Mouse (Mus musculus): ENCODE data around the gene Tc2n. TPM values are rescaled to one million over a fixed set of nuclear protein-coding genes. Genes with fewer than 3 reads are reported as not detected.
"Not testable (repeated sequence)": the region's sequence is repeated elsewhere in the genome, so short reads cannot be mapped to it uniquely, and the experiment has no call there.

Tc2n gene
- polyA plus RNA-seq, 1 experiment from 2014 or later, result 0.37 TPM

DNA sequence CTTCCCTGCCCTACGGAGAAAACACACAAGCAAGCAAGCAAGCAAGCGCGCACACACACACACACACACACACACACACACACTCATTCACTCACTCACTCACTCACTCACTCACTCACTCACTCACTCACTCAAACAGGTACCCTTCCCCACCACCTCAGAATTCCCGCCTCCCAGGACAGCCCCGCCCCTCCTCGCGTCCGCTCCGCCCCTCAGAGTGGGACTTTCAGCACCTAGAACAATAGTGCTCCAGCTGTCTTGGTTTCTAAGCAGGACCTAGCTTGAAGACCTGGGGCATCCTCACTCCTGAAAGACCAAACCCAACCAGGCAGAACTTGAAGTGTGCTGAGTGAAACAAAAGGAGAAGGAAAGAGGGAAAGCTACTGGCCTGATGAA lies 430 bp upstream of the Tc2n start:
- Histone ChIP-seq H3K4me2 (peak overlapping the region; percentile 98), H3K9ac (peak overlapping the region; percentile 69), H3K4me1 (no peaks in the 10 kb centered on the region), H3K4me3 (peak overlapping the region; percentile 78), H3K9me3 (no peaks in the 10 kb centered on the region), H3K27me3 (replicated peaks) (peaks cover 29% of the 10 kb centered on the region), H3K36me3 (no peaks in the 10 kb centered on the region), H3K27ac (replicated peaks) (no peak overlapping the region)
- ATAC-seq (ENCODE audit: extremely low read depth, insufficient number of reproducible peaks, low FRiP score, low TSS enrichment), result peak; percentile 46
- under 1% methylated on average over 9 of the region's 9 CpGs for WGBS

DNA sequence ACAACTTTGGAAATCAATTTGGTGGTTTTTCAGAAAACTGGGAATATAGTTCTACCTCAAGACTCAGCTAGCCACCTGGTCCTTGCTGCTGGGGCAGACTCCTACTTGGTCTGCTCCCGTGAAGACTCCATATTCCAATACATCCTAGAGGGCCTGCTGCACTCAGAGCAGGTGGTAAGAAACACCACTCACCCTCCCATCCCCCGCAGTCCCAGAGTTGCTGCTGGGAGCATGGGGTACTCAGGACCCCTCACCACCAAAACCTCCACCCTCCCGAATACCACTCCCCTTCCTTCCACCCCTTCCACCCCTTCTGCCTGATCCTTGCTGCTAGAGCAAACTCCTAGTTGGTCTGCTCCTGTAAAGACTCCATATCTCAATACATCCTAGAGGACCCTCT lies 19.1 kb downstream of the Tc2n start:
- WGBS, result 81% methylated on average over 3 of the region's 3 CpGs
- no peaks in the 10 kb centered on the region for H3K36me3 ChIP-seq
- no peak for ATAC-seq (ENCODE audit: extremely low read depth, insufficient number of reproducible peaks, low FRiP score, low TSS enrichment)
- H3K9ac ChIP-seq, result no peak overlapping the region
- H3K9me3 ChIP-seq, result no peaks in the 10 kb centered on the region
- H3K4me1 ChIP-seq, result no peaks in the 10 kb centered on the region
- no peaks in the 10 kb centered on the region for H3K27me3 ChIP-seq (replicated peaks)
- H3K27ac ChIP-seq (replicated peaks), result no peak overlapping the region
- H3K4me2 ChIP-seq, result no peak overlapping the region
- no peak overlapping the region for H3K4me3 ChIP-seq

DNA sequence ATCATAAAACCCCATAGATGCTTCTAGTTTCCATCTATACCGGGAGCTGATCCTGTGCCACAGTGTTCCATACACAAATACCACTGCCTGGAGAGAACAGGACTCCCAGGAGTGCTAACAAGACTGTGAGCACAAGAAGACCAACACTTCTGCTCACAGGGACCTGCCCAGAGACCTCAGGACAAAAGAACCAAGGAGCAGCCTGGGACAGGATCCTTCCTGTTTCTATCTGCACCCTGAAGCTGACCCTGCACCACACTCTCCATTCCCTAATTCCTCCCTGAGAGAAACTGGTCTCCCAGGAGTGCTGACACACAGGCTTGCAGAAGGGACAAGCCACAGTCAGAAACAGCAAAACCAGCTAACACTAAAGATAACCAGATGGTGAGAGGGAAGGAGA lies 21.8 kb downstream of the Tc2n start:
- 72% methylated on average over 1 of the region's 1 CpGs for WGBS
- no peaks in the 10 kb centered on the region for H3K9me3 ChIP-seq
- no peak overlapping the region for H3K27ac ChIP-seq (replicated peaks)

GRCm38 (mm10) chr12:101680538-101680937 lies 37.8 kb downstream of the Tc2n start:
- H3K27ac ChIP-seq (replicated peaks), result no peak overlapping the region
- H3K9me3 ChIP-seq, result no peaks in the 10 kb centered on the region
- no peak for ATAC-seq (ENCODE audit: extremely low read depth, insufficient number of reproducible peaks, low FRiP score, low TSS enrichment)
- no peak overlapping the region for H3K4me3 ChIP-seq
- no peak overlapping the region for H3K4me2 ChIP-seq
- 71% methylated on average over 2 of the region's 2 CpGs for WGBS
- H3K9ac ChIP-seq, result no peak overlapping the region
- H3K4me1 ChIP-seq, result no peaks in the 10 kb centered on the region
- H3K27me3 ChIP-seq (replicated peaks), result no peaks in the 10 kb centered on the region
- no peaks in the 10 kb centered on the region for H3K36me3 ChIP-seq

More for the DNA sequence above, 21.8 kb downstream of the Tc2n start:
- Histone ChIP-seq H3K4me2 (no peak overlapping the region), H3K36me3 (no peaks in the 10 kb centered on the region), H3K9ac (no peak overlapping the region), H3K4me3 (no peak overlapping the region), H3K4me1 (no peaks in the 10 kb centered on the region), H3K27me3 (replicated peaks) (no peaks in the 10 kb centered on the region)
- no peak for ATAC-seq (ENCODE audit: extremely low read depth, insufficient number of reproducible peaks, low FRiP score, low TSS enrichment)

DNA sequence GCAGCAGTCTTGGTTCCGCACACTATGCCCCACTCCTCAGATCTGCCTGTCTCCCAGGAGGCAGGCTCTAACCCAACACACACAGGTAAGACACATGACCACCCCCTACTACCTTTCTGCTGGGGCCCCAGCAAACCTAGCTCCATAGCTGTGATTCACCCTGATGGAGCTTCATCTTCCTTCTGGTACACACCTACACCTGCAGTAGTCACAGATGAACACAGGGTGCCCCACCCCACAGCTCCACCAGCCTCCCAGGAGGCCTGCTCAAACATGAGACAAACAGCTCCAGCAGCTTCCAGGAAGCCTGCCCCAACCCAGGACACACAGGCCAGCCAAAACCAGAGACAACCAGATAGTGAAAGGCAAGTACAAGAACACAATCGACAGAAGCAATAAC lies 50.8 kb downstream of the Tc2n start:
- Histone ChIP-seq H3K27ac (replicated peaks) (no peak overlapping the region), H3K36me3 (no peaks in the 10 kb centered on the region), H3K4me3 (no peak overlapping the region), H3K4me2 (no peak overlapping the region), H3K9ac (no peak overlapping the region), H3K27me3 (replicated peaks) (no peaks in the 10 kb centered on the region), H3K4me1 (no peaks in the 10 kb centered on the region), H3K9me3 (no peaks in the 10 kb centered on the region)
- no peak for ATAC-seq (ENCODE audit: extremely low read depth, insufficient number of reproducible peaks, low FRiP score, low TSS enrichment)
- WGBS, result 66% methylated on average over 2 of the region's 2 CpGs

- Histone ChIP-seq H3K4me2 (no peak overlapping the region), H3K9ac (no peak overlapping the region), H3K36me3 (no peaks in the 10 kb centered on the region), H3K27ac (replicated peaks) (no peak overlapping the region), H3K9me3 (peaks cover 5% of the 10 kb centered on the region; the same call in 1 of the 2 replicates), H3K4me1 (no peaks in the 10 kb centered on the region), H3K4me3 (no peak overlapping the region), H3K27me3 (replicated peaks) (no peaks in the 10 kb centered on the region)
- 73% methylated on average over 1 of the region's 1 CpGs for WGBS
- ATAC-seq (ENCODE audit: extremely low read depth, insufficient number of reproducible peaks, low FRiP score, low TSS enrichment), result no peak
Observed at GRCm38 (mm10) chr12:101633137-101633536, 85.2 kb downstream of the Tc2n start.

- not testable (repeated sequence) for ATAC-seq (ENCODE audit: extremely low read depth, insufficient number of reproducible peaks, low FRiP score, low TSS enrichment); H3K27ac ChIP-seq (replicated peaks); H3K9ac ChIP-seq; H3K4me1 ChIP-seq; H3K27me3 ChIP-seq (replicated peaks); H3K36me3 ChIP-seq; H3K4me3 ChIP-seq; H3K9me3 ChIP-seq; H3K4me2 ChIP-seq
Observed at GRCm38 (mm10) chr12:101606622-101607021, 111.7 kb downstream of the Tc2n start.

Other genes starting within 250 kb of the Tc2n start
- 154 and 160 TPM in 2 replicates for gene Fbln5, start 100.5 kb upstream of the Tc2n start, polyA plus RNA-seq (2015; fragmentation: Nextera tagmentation; extraction: Ambion mirVana)
- 19.1 and 19.5 TPM in 2 replicates for gene Trip11, start 194.7 kb upstream of the Tc2n start, polyA plus RNA-seq (2015; fragmentation: Nextera tagmentation; extraction: Ambion mirVana)
- 7.3 and 7.9 TPM in 2 replicates for gene Atxn3, start 239.7 kb upstream of the Tc2n start, polyA plus RNA-seq (2015; fragmentation: Nextera tagmentation; extraction: Ambion mirVana)

Data from heart, embryonic 13.5 days (tissue).